Mouse (Mus musculus): ENCODE measurements around the gene Phf13. TPM values are rescaled to one million over a fixed set of nuclear protein-coding genes. Genes with fewer than 3 reads are reported as not detected.

Phf13 gene
- polyA plus RNA-seq, 1 experiment = 7.5 TPM

DNA sequence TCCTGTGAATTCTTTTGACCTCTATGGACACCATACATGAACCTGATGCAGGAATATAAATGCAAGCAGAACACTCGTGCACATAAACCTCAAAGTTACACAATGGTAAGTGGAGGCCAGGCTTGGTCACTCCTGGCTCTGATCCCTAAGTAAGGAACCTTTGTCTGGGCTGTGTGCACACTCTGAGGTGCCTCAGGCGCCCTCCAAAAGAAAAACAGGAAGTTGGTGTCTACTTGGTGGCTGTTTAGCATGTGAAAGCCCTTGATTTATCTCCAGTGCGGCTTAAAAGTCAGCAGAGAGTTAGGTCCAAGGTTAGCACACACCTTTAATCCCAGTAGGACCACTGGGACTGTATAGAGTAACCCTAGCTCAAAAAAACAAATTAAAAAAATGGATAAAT, 3.4 kb upstream of the Phf13 start:
- TF ChIP-seq CTCF (IDR thresholded peaks at IDR 0.05; ENCODE audit: extremely low read depth, insufficient read length, insufficient replicate concordance, low read depth, low read length) (no peak), POLR2A (IDR thresholded peaks at IDR 0.05; ENCODE audit: low read depth, low read length) (no peak)
- no peak overlapping the region for H3K4me3 ChIP-seq (ENCODE audit: low read depth, low read length)
- 61% methylated on average over 3 of the region's 3 CpGs for WGBS
- peaks cover 2% of the 10 kb centered on the region for H3K4me1 ChIP-seq (ENCODE audit: control insufficient read depth, insufficient read depth, insufficient read length, low read length)
- no peaks in the 10 kb centered on the region for H3K36me3 ChIP-seq (ENCODE audit: control insufficient read depth, insufficient read depth, low read length)
- H3K27me3 ChIP-seq (ENCODE audit: control insufficient read depth, insufficient read depth, low read length) = no peaks in the 10 kb centered on the region
- H3K27ac ChIP-seq (ENCODE audit: insufficient read depth, low read depth, low read length) = no peak overlapping the region

- H3K4me3 ChIP-seq (ENCODE audit: low read depth, low read length) = no peak overlapping the region
- TF ChIP-seq CTCF (IDR thresholded peaks at IDR 0.05; ENCODE audit: extremely low read depth, insufficient read length, insufficient replicate concordance, low read depth, low read length) (no peak), POLR2A (IDR thresholded peaks at IDR 0.05; ENCODE audit: low read depth, low read length) (no peak)
- H3K27me3 ChIP-seq (ENCODE audit: control insufficient read depth, insufficient read depth, low read length) = no peaks in the 10 kb centered on the region
- no peaks in the 10 kb centered on the region for H3K36me3 ChIP-seq (ENCODE audit: control insufficient read depth, insufficient read depth, low read length)
- no peak overlapping the region for H3K27ac ChIP-seq (ENCODE audit: insufficient read depth, low read depth, low read length)
- 53% methylated on average over 3 of the region's 3 CpGs for WGBS
- peaks cover 4% of the 10 kb centered on the region for H3K4me1 ChIP-seq (ENCODE audit: control insufficient read depth, insufficient read depth, insufficient read length, low read length)
Measured at GRCm38 (mm10) chr4:151997701-151998100, 1.6 kb upstream of the Phf13 start.

- Histone ChIP-seq H3K27me3 (ENCODE audit: control insufficient read depth, insufficient read depth, low read length) (no peaks in the 10 kb centered on the region), H3K36me3 (ENCODE audit: control insufficient read depth, insufficient read depth, low read length) (peaks cover 6% of the 10 kb centered on the region), H3K4me3 (ENCODE audit: low read depth, low read length) (peak overlapping the region; percentile 99), H3K4me1 (ENCODE audit: control insufficient read depth, insufficient read depth, insufficient read length, low read length) (peaks cover 4% of the 10 kb centered on the region), H3K27ac (ENCODE audit: insufficient read depth, low read depth, low read length) (peak overlapping the region; percentile 88)
- no peak for TF ChIP-seq CTCF (IDR thresholded peaks at IDR 0.05; ENCODE audit: extremely low read depth, insufficient read length, insufficient replicate concordance, low read depth, low read length)
- TF ChIP-seq POLR2A (IDR thresholded peaks at IDR 0.05; ENCODE audit: low read depth, low read length) = no peak
- 1% methylated on average over 13 of the region's 13 CpGs for WGBS
Measured at GRCm38 (mm10) chr4:151996951-151997222, 829 bp upstream of the Phf13 start.

GRCm38 (mm10) chr4:151995371-151996172, 486 bp downstream of the Phf13 start:
- H3K4me3 ChIP-seq (ENCODE audit: low read depth, low read length) = peak overlapping the region; percentile 99
- 1% methylated on average over 108 of the region's 111 CpGs for WGBS
- no peak for TF ChIP-seq POLR2A (IDR thresholded peaks at IDR 0.05; ENCODE audit: low read depth, low read length)
- TF ChIP-seq CTCF (IDR thresholded peaks at IDR 0.05; ENCODE audit: extremely low read depth, insufficient read length, insufficient replicate concordance, low read depth, low read length) = no peak

GRCm38 (mm10) chr4:151994228-151995171, 1.6 kb downstream of the Phf13 start:
- peaks cover 15% of the 10 kb centered on the region for H3K36me3 ChIP-seq (ENCODE audit: control insufficient read depth, insufficient read depth, low read length)
- no peaks in the 10 kb centered on the region for H3K27me3 ChIP-seq (ENCODE audit: control insufficient read depth, insufficient read depth, low read length)
- H3K4me3 ChIP-seq (ENCODE audit: low read depth, low read length) = peak overlapping the region; percentile 99
- TF ChIP-seq POLR2A (IDR thresholded peaks at IDR 0.05; ENCODE audit: low read depth, low read length) = no peak
- no peak for TF ChIP-seq CTCF (IDR thresholded peaks at IDR 0.05; ENCODE audit: extremely low read depth, insufficient read length, insufficient replicate concordance, low read depth, low read length)
- peaks cover 4% of the 10 kb centered on the region for H3K4me1 ChIP-seq (ENCODE audit: control insufficient read depth, insufficient read depth, insufficient read length, low read length)
- 3% methylated on average over 61 of the region's 61 CpGs for WGBS
- no peak overlapping the region for H3K27ac ChIP-seq (ENCODE audit: insufficient read depth, low read depth, low read length)

More at GRCm38 (mm10) chr4:151995371-151996172, 486 bp downstream of the Phf13 start:
- Histone ChIP-seq H3K4me1 (ENCODE audit: control insufficient read depth, insufficient read depth, insufficient read length, low read length) (peaks cover 4% of the 10 kb centered on the region), H3K36me3 (ENCODE audit: control insufficient read depth, insufficient read depth, low read length) (peaks cover 15% of the 10 kb centered on the region), H3K27ac (ENCODE audit: insufficient read depth, low read depth, low read length) (peak overlapping the region; percentile 53), H3K27me3 (ENCODE audit: control insufficient read depth, insufficient read depth, low read length) (no peaks in the 10 kb centered on the region)

- H3K4me1 ChIP-seq (ENCODE audit: control insufficient read depth, insufficient read depth, insufficient read length, low read length) = peaks cover 10% of the 10 kb centered on the region
- 73% methylated on average over 6 of the region's 6 CpGs for WGBS
- H3K4me3 ChIP-seq (ENCODE audit: low read depth, low read length) = no peak overlapping the region
Measured at GRCm38 (mm10) chr4:151993035-151993434, 3.0 kb downstream of the Phf13 start.

GRCm38 (mm10) chr4:151992091-151992490, 4.0 kb downstream of the Phf13 start:
- Histone ChIP-seq H3K4me3 (ENCODE audit: low read depth, low read length) (no peak overlapping the region), H3K36me3 (ENCODE audit: control insufficient read depth, insufficient read depth, low read length) (peaks cover 15% of the 10 kb centered on the region), H3K27ac (ENCODE audit: insufficient read depth, low read depth, low read length) (no peak overlapping the region), H3K4me1 (ENCODE audit: control insufficient read depth, insufficient read depth, insufficient read length, low read length) (peaks cover 13% of the 10 kb centered on the region), H3K27me3 (ENCODE audit: control insufficient read depth, insufficient read depth, low read length) (no peaks in the 10 kb centered on the region)
- WGBS = 92% methylated on average over 9 of the region's 9 CpGs
- no peak for TF ChIP-seq POLR2A (IDR thresholded peaks at IDR 0.05; ENCODE audit: low read depth, low read length)
- no peak for TF ChIP-seq CTCF (IDR thresholded peaks at IDR 0.05; ENCODE audit: extremely low read depth, insufficient read length, insufficient replicate concordance, low read depth, low read length)

More at GRCm38 (mm10) chr4:151993035-151993434, 3.0 kb downstream of the Phf13 start:
- Histone ChIP-seq H3K27me3 (ENCODE audit: control insufficient read depth, insufficient read depth, low read length) (no peaks in the 10 kb centered on the region), H3K36me3 (ENCODE audit: control insufficient read depth, insufficient read depth, low read length) (peaks cover 15% of the 10 kb centered on the region), H3K27ac (ENCODE audit: insufficient read depth, low read depth, low read length) (no peak overlapping the region)
- no peak for TF ChIP-seq POLR2A (IDR thresholded peaks at IDR 0.05; ENCODE audit: low read depth, low read length)
- TF ChIP-seq CTCF (IDR thresholded peaks at IDR 0.05; ENCODE audit: extremely low read depth, insufficient read length, insufficient replicate concordance, low read depth, low read length) = no peak
